Mouse (Mus musculus) kidney, postnatal 0 days (tissue): ENCODE results near the gene Hnrnpa3. TPM values are rescaled to one million over a fixed set of nuclear protein-coding genes. Genes with fewer than 3 reads are reported as not detected.
"Not testable (repeated sequence)": the region's sequence is repeated elsewhere in the genome, so short reads cannot be mapped to it uniquely, and the experiment has no call there.

ENCODE experiments used
- ATAC-seq: fragments of 200-750 bp; cut with Nextera tagmentation; replicated peaks from 2 replicates; pipeline ENCODE4 v1.8.0; 2017; ENCODE audit warnings: low read depth, moderate number of reproducible peaks, moderate TSS enrichment, moderate library complexity; ENCODE audit not compliant: low FRiP score
- DNase-seq: peaks from one replicate; pipeline ENCODE4 v3.0.0-alpha.2; 2016; ENCODE audit warnings: low spot score
- H3K27ac ChIP-seq: fragments of 300-500 bp; sonication (generic); 2 replicates; pipeline ENCODE4 v1.5.1; 2014; ENCODE audit warnings: mild to moderate bottlenecking
- H3K27me3 ChIP-seq: fragments of 300-500 bp; sonication (generic); 2 replicates; pipeline ENCODE4 v1.6.1; 2014; ENCODE audit warnings: low read length, mixed read lengths; ENCODE audit not compliant: insufficient read depth
- H3K36me3 ChIP-seq: fragments of 300-500 bp; sonication (generic); 2 replicates; pipeline ENCODE4 v1.6.1; 2014; ENCODE audit warnings: low read length, mixed read lengths; ENCODE audit not compliant: insufficient read depth
- H3K4me1 ChIP-seq: fragments of 300-500 bp; sonication (generic); replicated peaks from 2 replicates; pipeline ENCODE4 v1.6.1; 2014; ENCODE audit warnings: antibody characterized with exemption, low read length, mixed read lengths; ENCODE audit not compliant: insufficient read depth
- H3K4me2 ChIP-seq: fragments of 300-500 bp; sonication (generic); 2 replicates; pipeline ENCODE4 v1.6.1; 2014; ENCODE audit warnings: mild to moderate bottlenecking, low read length, moderate library complexity, mixed read lengths
- H3K4me3 ChIP-seq: fragments of 300-500 bp; sonication (generic); replicated peaks from 2 replicates; pipeline ENCODE4 v1.5.1; 2014; ENCODE audit warnings: low read depth, low read length
- H3K9ac ChIP-seq: fragments of 300-500 bp; sonication (generic); 2 replicates; pipeline ENCODE4 v1.6.1; 2014; ENCODE audit warnings: low read depth, low read length
- H3K9me3 ChIP-seq: fragments of 300-500 bp; sonication (generic); replicated peaks from 2 replicates; pipeline ENCODE4 v1.6.1; 2016; ENCODE audit warnings: low read length, inconsistent platforms, mixed read lengths
- CTCF ChIP-seq: IDR thresholded peaks from 2 replicates; pipeline ENCODE4 v1.5.1; 2016; ENCODE audit warnings: antibody characterized with exemption, low read depth, mild to moderate bottlenecking, moderate library complexity
- WGBS: fragments of 180-500 bp; shearing (Covaris S2); extraction: QIAGEN DNeasy Blood & Tissue Kit; methylation state at CpG from one replicate; pipeline ENCODE4 v1.1.7; 2014; 5-methylcytosine and 5-hydroxymethylcytosine counted together
- polyA plus RNA-seq: library from polyadenylated mRNA; unstranded; fragments of >200 nt; fragmentation: Nextera tagmentation; extraction: Ambion mirVana; gene quantifications from 2 replicates; pipeline ENCODE4 v1.2.1, GENCODE M21; 2015

Gene Hnrnpa3
- polyA plus RNA-seq, 1 experiment from 2014 or later = 240 TPM

- Histone ChIP-seq H3K27ac (peak overlapping the region; percentile 44), H3K4me2 (no peak overlapping the region), H3K36me3 (no peaks in the 10 kb centered on the region), H3K4me1 (peaks cover 9% of the 10 kb centered on the region; the same call in 1 of the 2 replicates), H3K9me3 (no peaks in the 10 kb centered on the region), H3K4me3 (no peak overlapping the region), H3K27me3 (no peaks in the 10 kb centered on the region), H3K9ac (no peak overlapping the region)
- DNase-seq = no peak
- ATAC-seq = 0 out of 2 replicates have a peak, but pooled peaks have one; percentile 9
- peak; percentile 69 for TF ChIP-seq CTCF
- 55% methylated on average over 6 of the region's 6 CpGs for WGBS
Observed at GRCm38 (mm10) chr2:75636261-75637054, 22.6 kb upstream of the Hnrnpa3 start.

- not testable (repeated sequence) for H3K4me3 ChIP-seq, H3K27me3 ChIP-seq, H3K4me1 ChIP-seq, H3K4me2 ChIP-seq, H3K9ac ChIP-seq, ATAC-seq, DNase-seq, H3K36me3 ChIP-seq, H3K9me3 ChIP-seq
- peak overlapping the region; percentile 44; the same call in 1 of the 2 replicates for H3K27ac ChIP-seq
- 77% methylated on average over 2 of the region's 2 CpGs for WGBS
Observed at GRCm38 (mm10) chr2:75637055-75637304, 22.1 kb upstream of the Hnrnpa3 start.

DNA sequence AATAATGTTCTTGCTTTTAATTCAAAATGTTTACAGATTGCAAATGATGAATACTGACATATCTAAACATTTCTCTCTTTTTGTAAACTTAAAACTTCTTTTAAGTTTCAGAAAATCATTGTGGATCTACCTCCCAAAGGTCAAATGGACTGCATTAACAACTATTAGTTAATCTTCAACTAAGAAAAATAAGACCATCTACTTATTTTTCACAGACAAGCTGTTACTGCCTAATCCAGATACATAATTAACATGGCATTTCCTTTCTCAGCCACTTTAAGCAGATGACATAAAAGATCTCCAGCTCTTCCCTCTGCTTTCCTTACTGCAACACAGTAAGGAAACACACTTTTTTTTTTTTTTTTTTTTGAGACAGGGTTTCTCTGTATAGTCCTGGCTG, 21.7 kb upstream of the Hnrnpa3 start:
- no peak overlapping the region for H3K4me3 ChIP-seq
- ATAC-seq (no peak), DNase-seq (no peak)
- H3K4me2 ChIP-seq = no peak overlapping the region
- no peak overlapping the region for H3K9ac ChIP-seq
- TF ChIP-seq CTCF = no peak
- peaks cover 9% of the 10 kb centered on the region; the same call in 1 of the 2 replicates for H3K4me1 ChIP-seq
- no peak overlapping the region for H3K27ac ChIP-seq
- H3K36me3 ChIP-seq = no peaks in the 10 kb centered on the region
- no peaks in the 10 kb centered on the region for H3K27me3 ChIP-seq
- H3K9me3 ChIP-seq = no peaks in the 10 kb centered on the region

DNA sequence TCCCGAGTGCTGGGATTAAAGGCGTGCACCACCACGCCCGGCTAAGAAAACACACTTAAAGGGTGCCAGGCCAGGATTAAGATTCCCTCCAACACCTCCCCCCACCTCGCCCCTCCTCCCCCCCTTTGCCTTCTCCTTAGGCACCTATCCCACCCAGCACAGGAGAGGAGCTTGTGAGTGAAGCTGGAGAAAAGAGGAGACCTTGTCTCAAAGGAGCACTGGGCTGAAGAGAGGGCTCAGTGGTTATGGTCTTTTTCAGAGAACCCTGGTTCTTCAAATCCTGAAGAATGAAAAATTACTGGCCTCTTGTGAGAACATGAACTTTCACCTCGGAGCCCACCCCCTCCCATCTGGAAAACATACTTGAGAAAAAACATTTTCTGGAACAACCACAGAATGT, 21.2 kb upstream of the Hnrnpa3 start:
- 0 out of 2 replicates have a peak overlapping the region, but pooled peaks have one; percentile 62 for H3K27ac ChIP-seq
- not testable (repeated sequence) for DNase-seq, H3K27me3 ChIP-seq, H3K36me3 ChIP-seq, ATAC-seq, H3K9me3 ChIP-seq, H3K4me1 ChIP-seq, H3K4me2 ChIP-seq, H3K9ac ChIP-seq, H3K4me3 ChIP-seq
- WGBS = 82% methylated on average over 6 of the region's 6 CpGs

DNA sequence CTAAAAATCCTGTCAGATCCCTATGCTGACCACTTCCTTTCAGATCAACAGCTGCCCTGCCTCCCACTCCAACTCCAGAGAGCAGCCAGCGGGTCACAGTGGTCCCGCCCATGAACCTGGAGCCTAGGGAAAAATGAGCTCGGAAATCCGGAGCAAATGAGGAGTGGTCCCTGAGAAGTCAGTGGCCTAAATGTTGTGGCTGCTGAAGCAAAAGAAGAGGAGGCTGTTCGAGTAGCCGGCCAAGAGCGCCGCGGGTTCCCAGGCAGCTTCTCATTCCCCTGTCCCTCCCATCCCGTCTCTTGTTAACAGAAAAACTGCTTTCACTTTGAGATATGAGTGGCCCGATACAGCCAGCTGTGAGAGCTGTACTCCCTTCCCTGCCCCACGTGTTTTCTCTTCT, 19.5 kb upstream of the Hnrnpa3 start:
- not testable (repeated sequence) for H3K9ac ChIP-seq, H3K9me3 ChIP-seq, H3K4me2 ChIP-seq, ATAC-seq, H3K4me3 ChIP-seq, DNase-seq, H3K36me3 ChIP-seq, H3K4me1 ChIP-seq, H3K27me3 ChIP-seq
- H3K27ac ChIP-seq = 0 out of 2 replicates have a peak overlapping the region, but pooled peaks have one; percentile 66
- 3% methylated on average over 9 of the region's 12 CpGs for WGBS

GRCm38 (mm10) chr2:75642312-75642711, 16.7 kb upstream of the Hnrnpa3 start:
- not testable (repeated sequence) for H3K27ac ChIP-seq, ATAC-seq, H3K4me2 ChIP-seq, H3K4me1 ChIP-seq, H3K9ac ChIP-seq, DNase-seq, H3K4me3 ChIP-seq, H3K27me3 ChIP-seq, H3K9me3 ChIP-seq, H3K36me3 ChIP-seq
- WGBS = 70% methylated on average over 3 of the region's 4 CpGs
